Mouse (Mus musculus) midbrain, embryonic 14.5 days (tissue): ENCODE data around the gene Fhit. TPM values are rescaled to one million over a fixed set of nuclear protein-coding genes. Genes with fewer than 3 reads are reported as not detected.
"Not testable (repeated sequence)": the region's sequence is repeated elsewhere in the genome, so short reads cannot be mapped to it uniquely, and the experiment has no call there.

Experiments
- ATAC-seq: fragments of 200-750 bp; cut with Nextera tagmentation; 2 replicates; pipeline ENCODE4 v1.8.0; 2017; ENCODE audit warnings: moderate number of reproducible peaks, moderate library complexity; ENCODE audit not compliant: low FRiP score, low TSS enrichment
- DNase-seq: peaks from one replicate; pipeline ENCODE4 v3.0.0-alpha.2; 2015
- H3K27ac ChIP-seq: fragments of 300-500 bp; sonication (generic); replicated peaks from 2 replicates; pipeline ENCODE4 v1.5.1; 2014; ENCODE audit warnings: mild to moderate bottlenecking, low read depth, low read length, moderate library complexity
- H3K27me3 ChIP-seq: fragments of 300-500 bp; sonication (generic); 2 replicates; pipeline ENCODE4 v1.6.1; 2014; ENCODE audit warnings: low read length, control low read depth, mixed read lengths; ENCODE audit not compliant: control insufficient read depth, insufficient read depth
- H3K36me3 ChIP-seq: fragments of 300-500 bp; sonication (generic); 2 replicates; pipeline ENCODE4 v1.6.1; 2014; ENCODE audit warnings: low read length, control low read depth; ENCODE audit not compliant: control insufficient read depth, insufficient read depth
- H3K4me1 ChIP-seq: fragments of 300-500 bp; sonication (generic); 2 replicates; pipeline ENCODE4 v1.6.1; 2014; ENCODE audit warnings: mild to moderate bottlenecking, antibody characterized with exemption, low read length, control low read depth; ENCODE audit not compliant: control insufficient read depth, insufficient read depth
- H3K4me2 ChIP-seq: fragments of 300-500 bp; sonication (generic); 2 replicates; pipeline ENCODE4 v1.6.1; 2014; ENCODE audit warnings: mild to moderate bottlenecking, low read length, moderate library complexity
- H3K4me3 ChIP-seq: fragments of 300-500 bp; sonication (generic); replicated peaks from 2 replicates; pipeline ENCODE4 v1.5.1; 2014; ENCODE audit warnings: low read depth, low read length
- H3K9ac ChIP-seq: fragments of 300-500 bp; sonication (generic); replicated peaks from 2 replicates; pipeline ENCODE4 v1.6.1; 2014; ENCODE audit warnings: mild to moderate bottlenecking, low read length, moderate library complexity
- H3K9me3 ChIP-seq: fragments of 300-500 bp; sonication (generic); 2 replicates; pipeline ENCODE4 v1.6.1; 2016; ENCODE audit warnings: low read length, control low read depth, mixed read lengths; ENCODE audit not compliant: control insufficient read depth
- WGBS: fragments of 180-500 bp; shearing (Covaris S2); extraction: QIAGEN DNeasy Blood & Tissue Kit; methylation state at CpG from one replicate; pipeline ENCODE4 v1.1.7; 2014; 5-methylcytosine and 5-hydroxymethylcytosine counted together
- polyA plus RNA-seq: library from polyadenylated mRNA; unstranded; fragments of >200 nt; fragmentation: Nextera tagmentation; extraction: Ambion mirVana; gene quantifications from 2 replicates; pipeline ENCODE4 v1.2.1, GENCODE M21; 2014

The Fhit gene
- polyA plus RNA-seq, 1 experiment from 2014 or later = 10.6 TPM

- ATAC-seq = peak; percentile 53; the same call in 1 of the 2 replicates
- H3K9ac ChIP-seq = no peak overlapping the region
- H3K4me1 ChIP-seq = no peaks in the 10 kb centered on the region
- H3K9me3 ChIP-seq = no peaks in the 10 kb centered on the region
- H3K4me3 ChIP-seq = no peak overlapping the region
- H3K27ac ChIP-seq = no peak overlapping the region
- H3K27me3 ChIP-seq = no peaks in the 10 kb centered on the region
- peak; percentile 77 for DNase-seq
- H3K36me3 ChIP-seq = no peaks in the 10 kb centered on the region
- 36% methylated on average over 2 of the region's 2 CpGs for WGBS
- H3K4me2 ChIP-seq = no peak overlapping the region
Observed at GRCm38 (mm10) chr14:10795498-10796075, 366.2 kb downstream of the Fhit start.

GRCm38 (mm10) chr14:10783929-10784328, 377.9 kb downstream of the Fhit start:
- Histone ChIP-seq H3K4me2 (no peak overlapping the region), H3K36me3 (no peaks in the 10 kb centered on the region), H3K27me3 (no peaks in the 10 kb centered on the region), H3K4me1 (no peaks in the 10 kb centered on the region), H3K4me3 (no peak overlapping the region), H3K27ac (no peak overlapping the region), H3K9me3 (no peaks in the 10 kb centered on the region), H3K9ac (no peak overlapping the region)
- ATAC-seq = no peak
- WGBS = 97% methylated on average over 3 of the region's 3 CpGs
- no peak for DNase-seq

GRCm38 (mm10) chr14:10778721-10779120, 383.1 kb downstream of the Fhit start:
- no peak overlapping the region for H3K4me2 ChIP-seq
- ATAC-seq = no peak
- no peaks in the 10 kb centered on the region for H3K9me3 ChIP-seq
- 95% methylated on average over 2 of the region's 2 CpGs for WGBS
- H3K27ac ChIP-seq = no peak overlapping the region
- H3K4me3 ChIP-seq = no peak overlapping the region
- DNase-seq = no peak
- no peaks in the 10 kb centered on the region for H3K36me3 ChIP-seq
- no peaks in the 10 kb centered on the region for H3K27me3 ChIP-seq
- H3K4me1 ChIP-seq = no peaks in the 10 kb centered on the region
- no peak overlapping the region for H3K9ac ChIP-seq

- H3K4me2 ChIP-seq, H3K9ac ChIP-seq, ATAC-seq, H3K27ac ChIP-seq, DNase-seq, H3K27me3 ChIP-seq, H3K9me3 ChIP-seq, H3K36me3 ChIP-seq, H3K4me1 ChIP-seq, H3K4me3 ChIP-seq: not testable (repeated sequence)
- 92% methylated on average over 1 of the region's 1 CpGs for WGBS
Observed at GRCm38 (mm10) chr14:10754883-10755282, 407.0 kb downstream of the Fhit start.

- H3K27me3 ChIP-seq = no peaks in the 10 kb centered on the region
- DNase-seq (no peak), ATAC-seq (no peak)
- no peak overlapping the region for H3K4me3 ChIP-seq
- H3K9ac ChIP-seq = no peak overlapping the region
- no peaks in the 10 kb centered on the region for H3K9me3 ChIP-seq
- H3K27ac ChIP-seq = no peak overlapping the region
- H3K4me2 ChIP-seq = no peak overlapping the region
- H3K36me3 ChIP-seq = no peaks in the 10 kb centered on the region
- no peaks in the 10 kb centered on the region for H3K4me1 ChIP-seq
- WGBS = 65% methylated on average over 2 of the region's 2 CpGs
Observed at GRCm38 (mm10) chr14:10738076-10738475, 423.8 kb downstream of the Fhit start.

GRCm38 (mm10) chr14:10722525-10722924, 439.3 kb downstream of the Fhit start:
- ATAC-seq (no peak), DNase-seq (no peak)
- no peaks in the 10 kb centered on the region for H3K36me3 ChIP-seq
- H3K9ac ChIP-seq = no peak overlapping the region
- H3K9me3 ChIP-seq = no peaks in the 10 kb centered on the region
- H3K4me3 ChIP-seq = no peak overlapping the region
- no peak overlapping the region for H3K4me2 ChIP-seq
- no peaks in the 10 kb centered on the region for H3K4me1 ChIP-seq
- H3K27me3 ChIP-seq = no peaks in the 10 kb centered on the region
- H3K27ac ChIP-seq = no peak overlapping the region

GRCm38 (mm10) chr14:10712916-10713315, 448.9 kb downstream of the Fhit start:
- H3K4me1 ChIP-seq = no peaks in the 10 kb centered on the region
- H3K9me3 ChIP-seq = no peaks in the 10 kb centered on the region
- no peaks in the 10 kb centered on the region for H3K27me3 ChIP-seq
- ATAC-seq (no peak), DNase-seq (no peak)
- no peak overlapping the region for H3K4me2 ChIP-seq
- H3K4me3 ChIP-seq = no peak overlapping the region
- 67% methylated on average over 3 of the region's 3 CpGs for WGBS
- H3K36me3 ChIP-seq = no peaks in the 10 kb centered on the region
- H3K9ac ChIP-seq = no peak overlapping the region
- H3K27ac ChIP-seq = no peak overlapping the region

GRCm38 (mm10) chr14:10712522-10712881, 449.3 kb downstream of the Fhit start:
- no peaks in the 10 kb centered on the region for H3K36me3 ChIP-seq
- no peak overlapping the region for H3K4me2 ChIP-seq
- no peaks in the 10 kb centered on the region for H3K27me3 ChIP-seq
- no peak overlapping the region for H3K4me3 ChIP-seq
- H3K4me1 ChIP-seq = no peaks in the 10 kb centered on the region
- H3K27ac ChIP-seq = no peak overlapping the region
- ATAC-seq (no peak), DNase-seq (peak; percentile 16)
- 83% methylated on average over 7 of the region's 7 CpGs for WGBS
- H3K9me3 ChIP-seq = no peaks in the 10 kb centered on the region
- H3K9ac ChIP-seq = no peak overlapping the region

- Histone ChIP-seq H3K27ac (no peak overlapping the region), H3K4me1 (no peaks in the 10 kb centered on the region), H3K4me2 (no peak overlapping the region), H3K27me3 (no peaks in the 10 kb centered on the region), H3K36me3 (no peaks in the 10 kb centered on the region), H3K9me3 (no peaks in the 10 kb centered on the region), H3K9ac (no peak overlapping the region), H3K4me3 (no peak overlapping the region)
- 59% methylated on average over 5 of the region's 5 CpGs for WGBS
- ATAC-seq (peak; percentile 58; the same call in 1 of the 2 replicates), DNase-seq (peak; percentile 8)
Observed at GRCm38 (mm10) chr14:10711841-10712521, 449.9 kb downstream of the Fhit start.
